Mouse (Mus musculus) stomach, embryonic 14.5 days (tissue): ENCODE results near the gene Rpn1. TPM values are rescaled to one million over a fixed set of nuclear protein-coding genes. Genes with fewer than 3 reads are reported as not detected.

Experiments used
- ATAC-seq: fragments of 200-750 bp; cut with Nextera tagmentation; 2 replicates; pipeline ENCODE4 v1.8.0; 2017; ENCODE audit warnings: low read depth, moderate TSS enrichment; ENCODE audit not compliant: insufficient number of reproducible peaks, insufficient read depth, low FRiP score
- H3K27ac ChIP-seq: fragments of 300-500 bp; sonication (generic); 2 replicates; pipeline ENCODE4 v1.5.1; 2014; ENCODE audit warnings: mild to moderate bottlenecking, low read length, moderate library complexity, mixed read lengths
- H3K27me3 ChIP-seq: fragments of 300-500 bp; sonication (generic); 2 replicates; pipeline ENCODE4 v1.6.1; 2014; ENCODE audit warnings: low read length, control low read depth, mixed read lengths; ENCODE audit not compliant: control insufficient read depth, insufficient read depth
- H3K36me3 ChIP-seq: fragments of 300-500 bp; sonication (generic); 2 replicates; pipeline ENCODE4 v1.6.1; 2014; ENCODE audit warnings: mild to moderate bottlenecking, control low read depth, low read length, moderate library complexity, mixed read lengths; ENCODE audit not compliant: control insufficient read depth, insufficient read depth
- H3K4me1 ChIP-seq: fragments of 300-500 bp; sonication (generic); 2 replicates; pipeline ENCODE4 v1.6.1; 2014; ENCODE audit warnings: low read length, control low read depth, mixed read lengths; ENCODE audit not compliant: control insufficient read depth, insufficient read depth
- H3K4me2 ChIP-seq: fragments of 300-500 bp; sonication (generic); replicated peaks from 2 replicates; pipeline ENCODE4 v1.6.1; 2014; ENCODE audit warnings: low read depth, low read length, control low read depth
- H3K4me3 ChIP-seq: fragments of 300-500 bp; sonication (generic); 2 replicates; pipeline ENCODE4 v1.5.1; 2014; ENCODE audit warnings: low read depth, low read length, control low read depth
- H3K9ac ChIP-seq: fragments of 300-500 bp; sonication (generic); replicated peaks from 2 replicates; pipeline ENCODE4 v1.6.1; 2014; ENCODE audit warnings: low read depth, mild to moderate bottlenecking, control low read depth, low read length, moderate library complexity, mixed read lengths
- H3K9me3 ChIP-seq: fragments of 300-500 bp; sonication (generic); 2 replicates; pipeline ENCODE4 v1.6.1; 2016; ENCODE audit warnings: low read depth, low read length, control low read depth; ENCODE audit not compliant: control insufficient read depth
- WGBS: fragments of 180-500 bp; shearing (Covaris S2); extraction: QIAGEN DNeasy Blood & Tissue Kit; methylation state at CpG from one replicate; pipeline ENCODE4 v1.1.7; 2014; 5-methylcytosine and 5-hydroxymethylcytosine counted together
- polyA plus RNA-seq: library from polyadenylated mRNA; unstranded; fragments of >200 nt; fragmentation: Nextera tagmentation; extraction: Ambion mirVana; gene quantifications from 2 replicates; pipeline ENCODE4 v1.2.1, GENCODE M21; 2014

Rpn1 gene
- polyA plus RNA-seq, 1 experiment from 2014 or later: 373 TPM

GRCm38 (mm10) chr6:88060602-88061001 lies 23.7 kb upstream of the Rpn1 start:
- 83% methylated on average over 4 of the region's 4 CpGs for WGBS
- Histone ChIP-seq H3K9ac (no peak overlapping the region), H3K4me3 (no peak overlapping the region), H3K27me3 (no peaks in the 10 kb centered on the region), H3K36me3 (no peaks in the 10 kb centered on the region), H3K27ac (no peak overlapping the region), H3K9me3 (no peaks in the 10 kb centered on the region), H3K4me2 (no peak overlapping the region), H3K4me1 (no peaks in the 10 kb centered on the region)
- no peak for ATAC-seq

- Histone ChIP-seq H3K9me3 (no peaks in the 10 kb centered on the region), H3K4me2 (no peak overlapping the region), H3K4me1 (no peaks in the 10 kb centered on the region), H3K27ac (no peak overlapping the region), H3K27me3 (no peaks in the 10 kb centered on the region), H3K4me3 (no peak overlapping the region), H3K9ac (no peak overlapping the region), H3K36me3 (no peaks in the 10 kb centered on the region)
- ATAC-seq: no peak
- whole genome bisulfite sequencing: 81% methylated on average over 4 of the region's 4 CpGs
Observed at GRCm38 (mm10) chr6:88061406-88061805, 22.9 kb upstream of the Rpn1 start.

- H3K27ac ChIP-seq: no peak overlapping the region
- WGBS: 78% methylated on average over 4 of the region's 4 CpGs
- no peaks in the 10 kb centered on the region for H3K27me3 ChIP-seq
- no peaks in the 10 kb centered on the region for H3K9me3 ChIP-seq
- H3K4me3 ChIP-seq: no peak overlapping the region
- ATAC-seq: no peak
- no peak overlapping the region for H3K4me2 ChIP-seq
- H3K36me3 ChIP-seq: no peaks in the 10 kb centered on the region
- H3K9ac ChIP-seq: no peak overlapping the region
- no peaks in the 10 kb centered on the region for H3K4me1 ChIP-seq
Observed at GRCm38 (mm10) chr6:88062398-88062797, 21.9 kb upstream of the Rpn1 start.

- Histone ChIP-seq H3K9me3 (no peaks in the 10 kb centered on the region), H3K4me3 (no peak overlapping the region), H3K36me3 (no peaks in the 10 kb centered on the region), H3K27ac (no peak overlapping the region), H3K4me1 (no peaks in the 10 kb centered on the region), H3K27me3 (no peaks in the 10 kb centered on the region), H3K4me2 (no peak overlapping the region), H3K9ac (no peak overlapping the region)
- no peak for ATAC-seq
- WGBS: 82% methylated on average over 3 of the region's 3 CpGs
Observed at GRCm38 (mm10) chr6:88064072-88064642, 20.1 kb upstream of the Rpn1 start.

- Histone ChIP-seq H3K27me3 (no peaks in the 10 kb centered on the region), H3K4me3 (no peak overlapping the region), H3K27ac (no peak overlapping the region), H3K4me2 (no peak overlapping the region), H3K36me3 (no peaks in the 10 kb centered on the region), H3K9ac (no peak overlapping the region), H3K4me1 (no peaks in the 10 kb centered on the region), H3K9me3 (no peaks in the 10 kb centered on the region)
- WGBS: 57% methylated on average over 4 of the region's 4 CpGs
- ATAC-seq: no peak
Observed at GRCm38 (mm10) chr6:88065116-88065515, 19.2 kb upstream of the Rpn1 start.

- no peaks in the 10 kb centered on the region for H3K4me1 ChIP-seq
- H3K9ac ChIP-seq: no peak overlapping the region
- H3K27ac ChIP-seq: no peak overlapping the region
- H3K36me3 ChIP-seq: no peaks in the 10 kb centered on the region
- no peak overlapping the region for H3K4me2 ChIP-seq
- H3K27me3 ChIP-seq: no peaks in the 10 kb centered on the region
- 72% methylated on average over 3 of the region's 3 CpGs for WGBS
- no peaks in the 10 kb centered on the region for H3K9me3 ChIP-seq
- H3K4me3 ChIP-seq: no peak overlapping the region
- ATAC-seq: no peak
Observed at GRCm38 (mm10) chr6:88065968-88066367, 18.3 kb upstream of the Rpn1 start.

- Histone ChIP-seq H3K4me3 (no peak overlapping the region), H3K27me3 (no peaks in the 10 kb centered on the region), H3K27ac (no peak overlapping the region), H3K36me3 (no peaks in the 10 kb centered on the region), H3K4me1 (no peaks in the 10 kb centered on the region), H3K4me2 (no peak overlapping the region), H3K9ac (no peak overlapping the region), H3K9me3 (no peaks in the 10 kb centered on the region)
- 52% methylated on average over 3 of the region's 3 CpGs for WGBS
- ATAC-seq: no peak
Observed at GRCm38 (mm10) chr6:88067722-88068121, 16.6 kb upstream of the Rpn1 start.

GRCm38 (mm10) chr6:88068739-88069138 lies 15.5 kb upstream of the Rpn1 start:
- Histone ChIP-seq H3K9ac (no peak overlapping the region), H3K27me3 (no peaks in the 10 kb centered on the region), H3K4me1 (no peaks in the 10 kb centered on the region), H3K27ac (no peak overlapping the region), H3K4me2 (no peak overlapping the region), H3K4me3 (no peak overlapping the region), H3K9me3 (no peaks in the 10 kb centered on the region), H3K36me3 (no peaks in the 10 kb centered on the region)
- ATAC-seq: no peak
- 72% methylated on average over 1 of the region's 1 CpGs for WGBS

GRCm38 (mm10) chr6:88070468-88070867 lies 13.8 kb upstream of the Rpn1 start:
- no peak overlapping the region for H3K27ac ChIP-seq
- no peak for ATAC-seq
- 64% methylated on average over 6 of the region's 6 CpGs for WGBS

More at GRCm38 (mm10) chr6:88070468-88070867, 13.8 kb upstream of the Rpn1 start:
- Histone ChIP-seq H3K4me3 (no peak overlapping the region), H3K4me1 (no peaks in the 10 kb centered on the region), H3K9ac (no peak overlapping the region), H3K36me3 (no peaks in the 10 kb centered on the region), H3K27me3 (no peaks in the 10 kb centered on the region), H3K9me3 (no peaks in the 10 kb centered on the region), H3K4me2 (no peak overlapping the region)
